ENCODE assay signal across 8 mouse cellular contexts in the genomic region with DNA sequence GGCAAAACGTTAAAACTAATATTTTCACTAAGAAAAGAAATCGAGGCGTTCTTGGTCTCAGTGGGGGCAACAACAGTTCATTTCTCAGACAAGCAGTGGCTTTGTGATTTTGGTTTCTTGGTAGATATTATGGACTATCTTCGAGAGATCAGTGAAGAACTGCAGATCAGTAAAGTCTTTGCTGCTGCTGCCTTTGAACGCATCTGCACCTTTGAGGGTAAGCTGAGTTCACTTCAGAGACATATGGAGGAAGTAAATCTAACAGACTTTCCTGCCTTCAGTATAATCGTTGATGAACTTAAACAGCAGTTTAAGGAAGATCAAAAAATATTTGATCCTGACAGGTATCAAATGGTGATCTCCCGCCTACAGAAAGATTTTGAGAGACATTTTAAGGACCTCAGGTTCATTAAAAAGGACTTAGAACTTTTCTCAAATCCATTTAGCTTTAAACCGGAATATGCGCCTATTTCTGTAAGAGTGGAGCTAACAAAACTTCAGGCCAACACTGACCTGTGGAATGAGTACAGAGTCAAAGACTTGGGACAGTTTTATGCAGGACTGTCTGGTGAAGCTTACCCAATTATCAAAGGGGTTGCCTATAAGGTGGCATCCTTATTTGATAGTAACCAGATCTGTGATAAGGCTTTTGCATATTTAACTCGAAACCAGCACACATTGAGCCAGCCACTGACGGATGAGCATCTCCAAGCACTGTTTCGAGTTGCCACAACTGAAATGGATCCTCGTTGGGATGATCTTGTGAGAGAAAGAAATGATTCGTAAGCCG. TPM values are rescaled to one million over a fixed set of nuclear protein-coding genes. Genes with fewer than 3 reads are reported as not detected.
DNase-seq lines count a peak whose midpoint lies in the region; ATAC-seq and TF ChIP-seq lines count a peak whose summit lies in the region.

No protein-coding gene starts in this region.

- peak overlapping the region; percentile 78 for H3K9ac ChIP-seq in ES-Bruce4 (ENCODE audit: low read depth, poor library complexity, severe bottlenecking)
- H3K9ac ChIP-seq in hindbrain, embryonic 12.5 days, result peak overlapping the region; percentile 91
- H3K9ac ChIP-seq in midbrain, embryonic 15.5 days, result peak overlapping the region; percentile 91

- no peaks in the 10 kb centered on the region for H3K27me3 ChIP-seq in ES-Bruce4 (ENCODE audit: control insufficient read depth, insufficient read depth, low read length, poor library complexity, severe bottlenecking)
- no peaks in the 10 kb centered on the region for H3K27me3 ChIP-seq in hindbrain, embryonic 12.5 days
- no peaks in the 10 kb centered on the region for H3K27me3 ChIP-seq in midbrain, embryonic 15.5 days (replicated peaks)

- TF ChIP-seq EP300 in ES-Bruce4 (IDR thresholded peaks at IDR 0.05; ENCODE audit: insufficient read depth, low read depth, low read length), result no peak

- H3K9me3 ChIP-seq in ES-Bruce4 (replicated peaks; ENCODE audit: control insufficient read depth, insufficient read depth, low read length, poor library complexity, severe bottlenecking), result peaks cover 9% of the 10 kb centered on the region
- no peaks in the 10 kb centered on the region for H3K9me3 ChIP-seq in hindbrain, embryonic 12.5 days (replicated peaks)
- no peaks in the 10 kb centered on the region for H3K9me3 ChIP-seq in midbrain, embryonic 15.5 days

- H3K27ac ChIP-seq in ES-Bruce4 (ENCODE audit: insufficient read depth, low read length), result no peak overlapping the region
- 0 out of 2 replicates have a peak overlapping the region, but pooled peaks have one; percentile 95 for H3K27ac ChIP-seq in hindbrain, embryonic 12.5 days
- H3K27ac ChIP-seq in midbrain, embryonic 15.5 days, result no peak overlapping the region

- WGBS in hindbrain, embryonic 12.5 days, result 79% methylated on average over 15 of the region's 15 CpGs
- 80% methylated on average over 15 of the region's 15 CpGs for WGBS in midbrain, embryonic 15.5 days

- no peak for TF ChIP-seq POLR2A in ES-Bruce4 (IDR thresholded peaks at IDR 0.05; ENCODE audit: insufficient read depth, low read length)

- peak overlapping the region; percentile 94 for H3K4me2 ChIP-seq in hindbrain, embryonic 12.5 days (replicated peaks)
- H3K4me2 ChIP-seq in midbrain, embryonic 15.5 days, result peak overlapping the region; percentile 76

- no peak for TF ChIP-seq CTCF in ES-Bruce4 (IDR thresholded peaks at IDR 0.05; ENCODE audit: low read depth, low read length)

- ATAC-seq in hindbrain, embryonic 12.5 days (ENCODE audit: low FRiP score), result no peak
- ATAC-seq in midbrain, embryonic 15.5 days (replicated peaks), result no peak
- no peak for ATAC-seq in activated CD4-positive, CD25-positive, alpha-beta regulatory T cell, adult 4 months

- H3K36me3 ChIP-seq in ES-Bruce4 (ENCODE audit: control insufficient read depth, insufficient read depth, low read length, poor library complexity, severe bottlenecking), result peaks cover 17% of the 10 kb centered on the region
- H3K36me3 ChIP-seq in hindbrain, embryonic 12.5 days, result peaks cover 15% of the 10 kb centered on the region
- H3K36me3 ChIP-seq in midbrain, embryonic 15.5 days (replicated peaks), result peaks cover 6% of the 10 kb centered on the region

- DNase-seq in heart, adult 11 months, result peak; percentile 85
- no peak for DNase-seq in heart, postnatal 4 days
- no peak for DNase-seq in right cerebral cortex, postnatal 36 days (ENCODE audit: low spot score in 2 of 2)
- DNase-seq in ovary, adult 18-20 months (ENCODE audit: low spot score), result no peak

- 0 out of 2 replicates have a peak overlapping the region, but pooled peaks have one; percentile 13 for H3K4me3 ChIP-seq in ES-Bruce4 (ENCODE audit: low read depth, low read length)
- H3K4me3 ChIP-seq in hindbrain, embryonic 12.5 days, result peak overlapping the region; percentile 79
- H3K4me3 ChIP-seq in midbrain, embryonic 15.5 days, result peak overlapping the region; percentile 96

- no peaks in the 10 kb centered on the region for H3K4me1 ChIP-seq in ES-Bruce4 (ENCODE audit: control insufficient read depth, insufficient read depth, low read length)
- peaks cover 45% of the 10 kb centered on the region for H3K4me1 ChIP-seq in hindbrain, embryonic 12.5 days
- H3K4me1 ChIP-seq in midbrain, embryonic 15.5 days, result peaks cover 55% of the 10 kb centered on the region

RNA-seq across cellular contexts. Expression of a gene that starts 1.5 kb away (rescaled TPM):
- 10 to 100 TPM; 32.5 to 35.4 TPM for total RNA-seq in heart, postnatal 4 days (2021)
- polyA plus RNA-seq in ES-Bruce4 (2011; ENCODE audit: insufficient read depth, insufficient read length, low read depth, missing spikeins), result 20.1 and 20.2 TPM in 2 replicates
- 49.0 and 51.7 TPM in 2 replicates for polyA plus RNA-seq in hindbrain, embryonic 12.5 days (2016; fragmentation: Nextera tagmentation; extraction: Ambion mirVana)
- 60.4 and 68.6 TPM in 2 replicates for polyA plus RNA-seq in midbrain, embryonic 15.5 days (2015; fragmentation: Nextera tagmentation; extraction: Ambion mirVana)
- polyA plus RNA-seq in activated CD4-positive, CD25-positive, alpha-beta regulatory T cell, adult 4 months (2017; shearing (Covaris generic)), result 1 to 10 TPM; 6.6 to 9.3 TPM

RNA-seq across cellular contexts. Expression of a gene that starts 1.6 kb away (rescaled TPM):
- total RNA-seq in heart, postnatal 4 days (2021), result 10 to 100 TPM; 24.3 to 25.0 TPM
- 73.9 and 81.9 TPM in 2 replicates for polyA plus RNA-seq in ES-Bruce4 (2011; ENCODE audit: insufficient read depth, insufficient read length, low read depth, missing spikeins)
- polyA plus RNA-seq in hindbrain, embryonic 12.5 days (2016; fragmentation: Nextera tagmentation; extraction: Ambion mirVana), result 39.2 and 39.4 TPM in 2 replicates
- polyA plus RNA-seq in midbrain, embryonic 15.5 days (2015; fragmentation: Nextera tagmentation; extraction: Ambion mirVana), result 25.7 and 31.3 TPM in 2 replicates
- polyA plus RNA-seq in activated CD4-positive, CD25-positive, alpha-beta regulatory T cell, adult 4 months (2017; shearing (Covaris generic)), result 10 to 100 TPM; 11.7 to 12.6 TPM

RNA-seq across cellular contexts. Expression of a gene that starts 38.3 kb away (rescaled TPM):
- under 1 TPM; 0.10 to 0.14 TPM for total RNA-seq in heart, postnatal 4 days (2021)
- polyA plus RNA-seq in ES-Bruce4 (2011; ENCODE audit: insufficient read depth, insufficient read length, low read depth, missing spikeins), result 0.37 and 0.90 TPM in 2 replicates
- 1.3 TPM in 2 replicates for polyA plus RNA-seq in hindbrain, embryonic 12.5 days (2016; fragmentation: Nextera tagmentation; extraction: Ambion mirVana)
- polyA plus RNA-seq in midbrain, embryonic 15.5 days (2015; fragmentation: Nextera tagmentation; extraction: Ambion mirVana), result 13.9 and 15.8 TPM in 2 replicates
- under 1 TPM in 1 of 2 experiments, not detected in 1; 0.45 TPM for polyA plus RNA-seq in activated CD4-positive, CD25-positive, alpha-beta regulatory T cell, adult 4 months (2017; shearing (Covaris generic))

Comparison
In these comparisons a context has a peak if more than half of its experiments do, and no peak if none do; other contexts are left out.
1. H3K4me3 ChIP-seq: peak in every context shown above with its lines; median percentile 96 in midbrain, embryonic 15.5 days; 79 in hindbrain, embryonic 12.5 days; 13 in ES-Bruce4.